In the genomic region with DNA sequence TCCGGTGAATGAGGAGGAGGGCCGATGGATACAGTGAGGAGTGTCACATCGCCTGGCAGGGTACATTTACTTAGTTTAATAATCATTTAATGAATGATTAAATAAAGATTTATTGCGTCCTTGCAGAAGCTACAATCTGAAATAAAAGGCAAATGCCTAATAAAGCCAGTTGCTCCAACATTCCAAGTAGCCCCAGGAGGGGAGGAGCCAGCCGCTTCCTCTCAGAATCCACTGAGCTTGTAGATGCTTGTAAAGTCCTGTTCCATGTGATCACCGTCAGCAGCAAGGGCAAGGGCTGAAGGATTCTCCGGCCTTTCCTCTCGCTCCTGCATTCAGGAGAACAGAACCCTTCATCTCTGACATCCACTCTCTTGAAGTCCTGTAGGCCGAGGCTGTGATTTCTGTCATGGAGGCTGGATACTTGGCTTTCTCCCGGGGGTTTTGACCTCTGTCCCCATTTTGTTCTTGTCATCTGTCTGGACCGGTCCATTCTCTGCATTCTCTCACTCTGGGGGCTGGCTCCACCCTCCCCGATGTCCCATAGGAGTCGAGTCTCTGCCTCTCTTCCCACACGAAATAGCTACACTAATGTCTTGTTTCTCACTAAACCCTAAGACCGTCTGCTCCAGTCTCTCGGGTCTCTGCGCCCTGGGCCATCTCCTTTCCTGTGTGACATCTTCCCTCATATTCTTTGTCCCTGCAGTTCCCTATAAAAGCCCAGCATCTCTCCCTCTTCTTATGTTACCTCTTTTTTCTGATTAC, we compare ENCODE assay signal across 28 mouse cellular contexts. TPM values are rescaled to one million over a fixed set of nuclear protein-coding genes. Genes with fewer than 3 reads are reported as not detected.
DNase-seq lines count a peak whose midpoint lies in the region; ATAC-seq and TF ChIP-seq lines count a peak whose summit lies in the region.
"Had no signal": no experiment of that assay in that cellular context is flagged by ENCODE, and none has a peak within 500 bp of the region (broad histone marks: within the 10 kb centered on the region; RNA-seq: fewer than 3 reads in every experiment).

No protein-coding gene starts in this region.

- H3K4me1 ChIP-seq in hindbrain, embryonic 11.5 days (replicated peaks; ENCODE audit: control insufficient read depth, insufficient read depth, low read length): no peaks in the 10 kb centered on the region
- peaks cover 18% of the 10 kb centered on the region for H3K4me1 ChIP-seq in hindbrain, embryonic 10.5 days (replicated peaks)
- H3K4me1 ChIP-seq in kidney, embryonic 14.5 days (ENCODE audit: control insufficient read depth, insufficient read depth, low read length): peaks cover 3% of the 10 kb centered on the region; the same call in 1 of the 2 replicates
- H3K4me1 ChIP-seq in testis, adult 2 months (ENCODE audit: control insufficient read depth, insufficient read depth, low read length): peaks cover 7% of the 10 kb centered on the region
- H3K4me1 ChIP-seq: liver, embryonic 12.5 days had no signal

- H3K27me3 ChIP-seq in hindbrain, embryonic 11.5 days (ENCODE audit: control insufficient read depth, insufficient read depth, low read length): no peaks in the 10 kb centered on the region
- no peaks in the 10 kb centered on the region for H3K27me3 ChIP-seq in hindbrain, embryonic 10.5 days (ENCODE audit: insufficient read depth, poor library complexity, severe bottlenecking)
- no peaks in the 10 kb centered on the region for H3K27me3 ChIP-seq in kidney, embryonic 14.5 days (ENCODE audit: control insufficient read depth, insufficient read depth, low read length)
- H3K27me3 ChIP-seq in testis, adult 2 months (ENCODE audit: control insufficient read depth, insufficient read depth, low read length): no peaks in the 10 kb centered on the region
- H3K27me3 ChIP-seq: CH12.LX; forebrain, embryonic 13.5 days; liver, embryonic 12.5 days; neural tube, embryonic 12.5 days had no signal

- no peak overlapping the region for H3K4me2 ChIP-seq in hindbrain, embryonic 11.5 days (replicated peaks; ENCODE audit: low read depth, low read length)
- H3K4me2 ChIP-seq in kidney, embryonic 14.5 days (replicated peaks; ENCODE audit: low read depth, low read length): no peak overlapping the region
- H3K4me2 ChIP-seq: forebrain, embryonic 13.5 days; hindbrain, embryonic 14.5 days; liver, embryonic 12.5 days; neural tube, embryonic 12.5 days had no signal

- no peaks in the 10 kb centered on the region for H3K36me3 ChIP-seq in hindbrain, embryonic 11.5 days (ENCODE audit: control insufficient read depth, insufficient read depth, low read length)
- H3K36me3 ChIP-seq in hindbrain, embryonic 10.5 days: no peaks in the 10 kb centered on the region
- H3K36me3 ChIP-seq in kidney, embryonic 14.5 days (ENCODE audit: control insufficient read depth, insufficient read depth, low read length): no peaks in the 10 kb centered on the region
- H3K36me3 ChIP-seq in testis, adult 2 months (ENCODE audit: control insufficient read depth, insufficient read depth, low read length): no peaks in the 10 kb centered on the region
- H3K36me3 ChIP-seq: G1E; liver, embryonic 12.5 days; neural tube, embryonic 12.5 days had no signal

- TF ChIP-seq POLR2A in testis, adult 2 months (IDR thresholded peaks at IDR 0.05; ENCODE audit: control insufficient read depth, low read depth, low read length): no peak

- H3K27ac ChIP-seq in hindbrain, embryonic 11.5 days (ENCODE audit: low read depth, low read length): no peak overlapping the region
- H3K27ac ChIP-seq in hindbrain, embryonic 10.5 days: no peak overlapping the region
- no peak overlapping the region for H3K27ac ChIP-seq in kidney, embryonic 14.5 days (ENCODE audit: low read depth, low read length)
- H3K27ac ChIP-seq in testis, adult 2 months (ENCODE audit: control insufficient read depth, insufficient read depth, low read depth, low read length): no peak overlapping the region
- H3K27ac ChIP-seq: forebrain, embryonic 13.5 days; hindbrain, embryonic 14.5 days; liver, embryonic 12.5 days; macrophage; neural tube, embryonic 12.5 days; stomach, postnatal 0 days had no signal

- H3K9me3 ChIP-seq in hindbrain, embryonic 11.5 days (ENCODE audit: control insufficient read depth, low read length): no peaks in the 10 kb centered on the region
- H3K9me3 ChIP-seq in hindbrain, embryonic 10.5 days: no peaks in the 10 kb centered on the region
- no peaks in the 10 kb centered on the region for H3K9me3 ChIP-seq in kidney, embryonic 14.5 days (ENCODE audit: control insufficient read depth, low read length)
- H3K9me3 ChIP-seq: forebrain, embryonic 13.5 days; G1E; liver, embryonic 12.5 days; neural tube, embryonic 12.5 days had no signal

- 72% methylated on average over 17 of the region's 17 CpGs for WGBS in hindbrain, embryonic 11.5 days
- 72% methylated on average over 17 of the region's 17 CpGs for WGBS in hindbrain, embryonic 10.5 days
- 62% methylated on average over 17 of the region's 17 CpGs for WGBS in kidney, embryonic 14.5 days

- no peak for ATAC-seq in hindbrain, embryonic 11.5 days (ENCODE audit: low FRiP score)
- no peak for ATAC-seq in kidney, embryonic 14.5 days (ENCODE audit: low FRiP score, low TSS enrichment)
- ATAC-seq: forebrain, embryonic 13.5 days; liver, embryonic 12.5 days; liver, postnatal 0 days; lung, postnatal 0 days had no signal

- 0 out of 2 replicates have a peak overlapping the region, but pooled peaks have one; percentile 11 for H3K9ac ChIP-seq in hindbrain, embryonic 11.5 days (ENCODE audit: low read depth, low read length)
- H3K9ac ChIP-seq in kidney, embryonic 14.5 days (ENCODE audit: low read depth, low read length): no peak overlapping the region
- H3K9ac ChIP-seq: forebrain, embryonic 13.5 days; hindbrain, embryonic 14.5 days; liver, embryonic 12.5 days; liver, postnatal 0 days; neural tube, embryonic 12.5 days had no signal

- H3K4me3 ChIP-seq in hindbrain, embryonic 11.5 days (ENCODE audit: low read depth, low read length): no peak overlapping the region
- H3K4me3 ChIP-seq in hindbrain, embryonic 10.5 days: no peak overlapping the region
- H3K4me3 ChIP-seq in kidney, embryonic 14.5 days (ENCODE audit: low read length): no peak overlapping the region
- peak overlapping the region; percentile 43 for H3K4me3 ChIP-seq in testis, adult 2 months (ENCODE audit: control insufficient read depth, low read depth, low read length)
- H3K4me3 ChIP-seq: forebrain, embryonic 13.5 days; liver, embryonic 12.5 days; myocyte; neural tube, embryonic 12.5 days had no signal

- DNase-seq in heart, adult 11 months: peak; percentile 87
- no peak for DNase-seq in heart, postnatal 25 days (ENCODE audit: low spot score)
- no peak for DNase-seq in hindbrain, embryonic 11.5 days (ENCODE audit: low spot score)
- no peak for DNase-seq in hindbrain, embryonic 10.5 days (ENCODE audit: low spot score)
- DNase-seq in kidney, postnatal 14 days: peak; percentile 13
- no peak for DNase-seq in testis, postnatal 14 days (ENCODE audit: low spot score)
- DNase-seq: adrenal gland, postnatal 14 days; cerebellum, adult 11 months; cerebellum, adult 9-10 months; cerebellum, postnatal 36 days; gastrocnemius, postnatal 14 days; kidney, adult 2 months; layer of hippocampus, postnatal 36 days; left cerebral cortex, postnatal 4 days; liver, postnatal 0 days; right cerebral cortex, adult 18-20 months had no signal

- intact Hi-C loops in heart, postnatal 25 days (cut with DNase I): no loop called here

- no peak for TF ChIP-seq CTCF in testis, adult 2 months (IDR thresholded peaks at IDR 0.05; ENCODE audit: control insufficient read depth, insufficient read depth, insufficient replicate concordance, low read depth, low read length)

RNA-seq across cellular contexts. Expression of a gene that starts 57.3 kb away (rescaled TPM):
- total RNA-seq in heart, postnatal 25 days (2021): 10 to 100 TPM; 18.2 to 19.3 TPM
- 5.8 and 6.7 TPM in 2 replicates for polyA plus RNA-seq in hindbrain, embryonic 11.5 days (2014; fragmentation: Nextera tagmentation; extraction: Ambion mirVana)
- 3.8 TPM in 2 replicates for polyA plus RNA-seq in hindbrain, embryonic 10.5 days (2016; fragmentation: Nextera tagmentation; extraction: Ambion mirVana)
- 4.8 and 6.2 TPM in 2 replicates for polyA plus RNA-seq in kidney, embryonic 14.5 days (2014; fragmentation: Nextera tagmentation; extraction: Ambion mirVana)
- polyA plus RNA-seq in testis, adult 2 months (2012; rRNA removed): 11.9 and 12.0 TPM in 2 replicates

Comparison
In these comparisons a context has a peak if more than half of its experiments do, and no peak if none do; other contexts are left out.
1. DNase-seq: peak in heart, adult 11 months (single experiment) and kidney, postnatal 14 days (single experiment); none in heart, postnatal 25 days (single experiment), hindbrain, embryonic 11.5 days (single experiment), hindbrain, embryonic 10.5 days (single experiment) and testis, postnatal 14 days (single experiment).